Mouse (Mus musculus): Measurements from ENCODE around the gene Fam49a. TPM values are rescaled to one million over a fixed set of nuclear protein-coding genes. Genes with fewer than 3 reads are reported as not detected.
A peak's percentile ranks its signal among the peaks of the same experiment; 100 is the strongest.

The Fam49a gene
- polyA plus RNA-seq, 1 experiment from 2014 or later, result 3.2 TPM

GRCm38 (mm10) chr12:12421580-12421878 lies 159.6 kb downstream of the Fam49a start:
- Histone ChIP-seq H3K4me1 (ENCODE audit: insufficient read depth) (no peaks in the 10 kb centered on the region), H3K36me3 (replicated peaks; ENCODE audit: insufficient read depth, low read length) (no peaks in the 10 kb centered on the region), H3K9ac (replicated peaks) (no peak overlapping the region), H3K9me3 (ENCODE audit: low read length) (no peaks in the 10 kb centered on the region), H3K4me3 (ENCODE audit: low read depth, low read length) (peak overlapping the region; percentile 32; the same call in 1 of the 2 replicates), H3K4me2 (ENCODE audit: low read depth, low read length) (no peak overlapping the region), H3K27ac (ENCODE audit: low read depth) (no peak overlapping the region), H3K27me3 (ENCODE audit: insufficient read depth, low read length) (0 out of 2 replicates have a peak, but pooled peaks cover 2% of the 10 kb centered on the region)
- 93% methylated on average over 8 of the region's 8 CpGs for WGBS (ENCODE audit: insufficient replicate concordance)
- no peak for ATAC-seq
- TF ChIP-seq CTCF (IDR thresholded peaks at IDR 0.05; ENCODE audit: low read depth) (no peak), EP300 (IDR thresholded peaks at IDR 0.05; ENCODE audit: low read depth) (no peak)
- no peak for DNase-seq

GRCm38 (mm10) chr12:12425188-12425587 lies 163.2 kb downstream of the Fam49a start:
- TF ChIP-seq CTCF (IDR thresholded peaks at IDR 0.05; ENCODE audit: low read depth) (no peak), EP300 (IDR thresholded peaks at IDR 0.05; ENCODE audit: low read depth) (no peak)
- H3K4me2 ChIP-seq (ENCODE audit: low read depth, low read length), result no peak overlapping the region
- H3K9me3 ChIP-seq (ENCODE audit: low read length), result no peaks in the 10 kb centered on the region
- H3K27ac ChIP-seq (ENCODE audit: low read depth), result no peak overlapping the region
- no peaks in the 10 kb centered on the region for H3K27me3 ChIP-seq (ENCODE audit: insufficient read depth, low read length)
- ATAC-seq (no peak), DNase-seq (no peak)
- no peak overlapping the region for H3K4me3 ChIP-seq (ENCODE audit: low read depth, low read length)
- no peak overlapping the region for H3K9ac ChIP-seq (replicated peaks)
- 77% methylated on average over 5 of the region's 5 CpGs for WGBS (ENCODE audit: insufficient replicate concordance)
- H3K36me3 ChIP-seq (replicated peaks; ENCODE audit: insufficient read depth, low read length), result no peaks in the 10 kb centered on the region
- peaks cover 9% of the 10 kb centered on the region for H3K4me1 ChIP-seq (ENCODE audit: insufficient read depth)

GRCm38 (mm10) chr12:12427285-12427684 lies 165.3 kb downstream of the Fam49a start:
- ATAC-seq (peak; percentile 49), DNase-seq (no peak)
- Histone ChIP-seq H3K9ac (replicated peaks) (no peak overlapping the region), H3K4me1 (ENCODE audit: insufficient read depth) (peaks cover 9% of the 10 kb centered on the region), H3K36me3 (replicated peaks; ENCODE audit: insufficient read depth, low read length) (no peaks in the 10 kb centered on the region), H3K4me3 (ENCODE audit: low read depth, low read length) (no peak overlapping the region), H3K9me3 (ENCODE audit: low read length) (no peaks in the 10 kb centered on the region), H3K4me2 (ENCODE audit: low read depth, low read length) (no peak overlapping the region), H3K27me3 (ENCODE audit: insufficient read depth, low read length) (no peaks in the 10 kb centered on the region), H3K27ac (ENCODE audit: low read depth) (no peak overlapping the region)
- TF ChIP-seq CTCF (IDR thresholded peaks at IDR 0.05; ENCODE audit: low read depth), result no peak
- peak; percentile 92 for TF ChIP-seq EP300 (IDR thresholded peaks at IDR 0.05; ENCODE audit: low read depth)
- WGBS (ENCODE audit: insufficient replicate concordance), result 56% methylated on average over 1 of the region's 1 CpGs

GRCm38 (mm10) chr12:12428886-12429285 lies 166.9 kb downstream of the Fam49a start:
- no peak overlapping the region for H3K9ac ChIP-seq (replicated peaks)
- 59% methylated on average over 7 of the region's 7 CpGs for WGBS (ENCODE audit: insufficient replicate concordance)
- peak; percentile 97 for ATAC-seq
- H3K4me1 ChIP-seq (ENCODE audit: insufficient read depth), result peaks cover 9% of the 10 kb centered on the region
- peak; percentile 97 for TF ChIP-seq EP300 (IDR thresholded peaks at IDR 0.05; ENCODE audit: low read depth)
- TF ChIP-seq CTCF (IDR thresholded peaks at IDR 0.05; ENCODE audit: low read depth), result no peak
- H3K36me3 ChIP-seq (replicated peaks; ENCODE audit: insufficient read depth, low read length), result no peaks in the 10 kb centered on the region
- H3K27ac ChIP-seq (ENCODE audit: low read depth), result peak overlapping the region; percentile 7; the same call in 1 of the 2 replicates
- peak overlapping the region; percentile 23; the same call in 1 of the 2 replicates for H3K4me2 ChIP-seq (ENCODE audit: low read depth, low read length)
- H3K27me3 ChIP-seq (ENCODE audit: insufficient read depth, low read length), result no peaks in the 10 kb centered on the region
- no peak overlapping the region for H3K4me3 ChIP-seq (ENCODE audit: low read depth, low read length)
- peak; percentile 39 for DNase-seq
- H3K9me3 ChIP-seq (ENCODE audit: low read length), result no peaks in the 10 kb centered on the region

Measured in liver, postnatal 0 days (tissue).